Mouse (Mus musculus): ENCODE measurements around the gene Tent4a.
"Not testable (repeated sequence)": the region's sequence is repeated elsewhere in the genome, so short reads cannot be mapped to it uniquely, and the experiment has no call there.

Gene Tent4a

DNA sequence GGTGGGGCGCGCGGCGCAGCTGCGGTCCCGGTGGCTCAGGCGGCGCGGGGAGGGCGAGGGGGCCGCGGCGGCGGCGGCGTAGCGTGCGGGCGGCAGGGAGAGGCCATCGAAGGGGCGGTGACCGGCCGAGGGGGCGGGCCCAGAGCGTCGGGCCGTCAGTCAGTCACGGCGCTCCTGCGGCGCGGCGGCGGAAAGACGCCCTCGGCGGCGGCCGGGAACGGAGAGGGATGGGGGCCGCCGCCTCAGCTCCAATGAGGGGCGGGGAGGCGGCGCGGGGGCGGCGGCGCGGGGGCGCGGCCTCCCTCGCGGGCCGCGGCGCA, at the start of gene Tent4a:
Tent4a (minus strand) TSS at position 284 of the 320 bp plus-strand sequence.
- DNase-seq = no peak

DNA sequence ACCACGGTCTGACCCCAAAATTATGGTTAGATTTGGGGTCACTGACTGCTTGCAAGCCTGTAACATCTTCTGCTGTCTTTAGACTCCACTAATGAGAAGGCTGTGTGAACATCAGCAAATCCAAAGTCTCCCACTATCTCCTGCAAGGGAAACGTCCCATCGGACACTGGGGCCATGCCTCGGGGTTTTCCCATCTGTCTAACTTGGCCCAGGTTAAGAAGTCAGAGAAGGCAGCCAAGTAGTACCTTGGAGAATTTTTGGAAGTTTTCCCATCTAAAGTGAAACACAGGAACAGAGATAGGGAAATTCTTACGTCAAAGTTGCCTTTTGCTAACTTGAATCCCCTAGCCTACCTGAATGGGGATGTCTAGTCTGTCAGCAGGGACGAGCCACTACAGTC, 49.2 kb upstream of the Tent4a start:
- DNase-seq = no peak

GRCm38 (mm10) chr13:69582411-69582810, 48.0 kb upstream of the Tent4a start:
- DNase-seq = no peak

DNA sequence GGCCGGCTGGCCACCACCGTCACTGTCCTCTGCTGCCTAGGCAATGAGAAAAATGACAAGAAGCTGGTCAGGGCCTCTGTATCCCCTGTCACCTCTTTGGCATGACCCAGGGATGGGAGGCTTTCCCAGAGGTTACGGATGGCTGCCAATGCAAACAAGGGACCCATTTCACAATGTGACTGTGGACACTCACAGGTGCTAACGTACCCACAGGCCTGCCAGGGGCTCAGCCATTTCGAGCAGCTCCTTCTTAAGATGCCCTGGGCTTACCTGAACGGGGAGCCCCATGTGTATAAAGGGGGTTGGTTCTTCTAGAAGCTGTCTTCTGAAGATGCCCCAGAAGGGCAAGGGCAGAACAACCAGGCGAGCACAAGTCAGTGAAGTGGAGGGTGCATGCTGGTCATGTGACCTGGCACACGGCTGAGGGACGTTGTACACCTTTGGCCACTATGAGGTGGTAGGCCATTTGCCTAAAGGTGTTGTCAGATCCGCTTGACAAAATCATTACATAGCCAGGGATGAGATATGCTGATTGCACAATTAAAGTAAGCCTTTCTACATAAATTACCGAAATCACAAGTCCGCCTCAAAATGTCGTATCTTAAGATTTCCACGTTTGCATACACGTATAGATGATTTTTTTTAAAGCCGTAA, 42.9 kb upstream of the Tent4a start:
- no peak for DNase-seq

DNA sequence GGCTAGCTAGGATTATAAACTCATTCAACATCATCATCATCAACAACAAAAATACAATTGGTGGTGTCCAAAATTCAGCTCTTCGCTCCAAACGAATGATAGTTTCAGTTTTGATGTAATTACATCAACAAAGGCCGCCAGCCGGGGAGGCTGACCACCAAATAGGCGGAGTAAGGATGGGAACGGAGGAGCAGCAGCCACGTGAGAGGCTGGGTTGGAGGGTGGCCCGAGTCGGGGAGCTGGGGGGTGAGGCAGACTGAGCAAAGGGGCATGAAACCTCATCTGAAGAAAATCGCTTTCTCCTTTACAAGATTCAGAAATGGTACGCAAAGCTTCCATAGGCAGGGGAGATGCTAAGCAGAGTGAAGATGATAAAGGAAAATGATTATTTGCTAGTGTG, 42.3 kb upstream of the Tent4a start:
- DNase-seq = peak; percentile 22 to 31

DNA sequence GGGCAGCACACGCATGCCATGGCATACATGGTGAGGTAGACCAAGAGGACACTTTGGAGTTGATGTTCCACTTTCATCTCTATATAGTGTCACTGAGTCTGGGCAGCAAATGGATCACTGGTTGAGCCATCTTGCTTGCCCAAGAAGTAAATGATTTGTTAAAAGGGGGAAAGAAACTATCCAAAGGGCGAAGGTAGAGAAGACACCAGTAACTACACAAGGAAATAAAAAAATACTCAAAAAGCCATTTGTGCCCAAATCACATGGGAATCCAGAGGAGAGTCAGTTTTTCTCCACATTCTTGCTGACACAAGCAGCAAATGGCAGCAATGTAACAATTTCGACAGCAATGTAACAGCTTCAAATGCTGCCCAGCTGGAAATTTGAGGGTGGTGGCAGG, 38.2 kb upstream of the Tent4a start:
- DNase-seq = no peak

DNA sequence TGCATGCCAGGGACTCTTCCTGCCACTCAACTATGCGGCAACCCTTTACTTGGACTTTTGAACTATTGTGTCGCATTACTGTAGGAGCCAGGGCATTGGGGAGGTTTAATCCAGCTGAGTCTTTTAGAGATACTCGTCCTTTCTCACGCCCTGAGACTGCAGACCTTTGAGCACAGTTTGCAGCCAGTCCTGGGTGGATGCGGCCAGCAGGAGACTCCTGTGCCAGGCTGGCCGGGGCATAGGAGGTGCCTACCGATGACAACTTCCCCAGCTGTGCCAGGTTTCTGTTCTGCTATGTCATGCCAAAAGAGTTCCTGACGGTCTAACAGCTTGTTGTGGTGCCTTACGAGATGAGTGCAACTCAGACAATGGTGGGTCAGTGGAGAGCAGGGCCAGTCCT, 34.8 kb upstream of the Tent4a start:
- no peak for DNase-seq

DNA sequence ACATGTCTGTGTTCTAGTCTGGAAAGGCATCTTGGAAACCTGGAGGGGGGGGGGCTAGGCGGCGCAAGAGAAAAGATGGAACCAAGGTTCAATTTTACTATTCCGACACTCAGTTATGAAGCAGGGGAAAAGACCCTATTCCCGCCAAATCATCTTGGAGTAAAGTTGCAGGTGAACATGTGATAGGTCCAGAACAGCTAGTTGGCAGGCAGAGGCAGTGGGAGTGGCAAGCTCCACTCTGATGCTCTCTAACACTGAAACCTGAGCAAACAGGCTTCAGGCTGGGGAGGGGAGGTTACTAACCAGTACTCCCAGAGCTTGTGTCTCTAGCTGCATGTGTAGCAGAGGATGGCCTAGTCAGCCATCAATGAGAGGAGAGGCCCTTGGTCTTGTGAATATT, 31.0 kb upstream of the Tent4a start:
- not testable (repeated sequence) for DNase-seq

DNA sequence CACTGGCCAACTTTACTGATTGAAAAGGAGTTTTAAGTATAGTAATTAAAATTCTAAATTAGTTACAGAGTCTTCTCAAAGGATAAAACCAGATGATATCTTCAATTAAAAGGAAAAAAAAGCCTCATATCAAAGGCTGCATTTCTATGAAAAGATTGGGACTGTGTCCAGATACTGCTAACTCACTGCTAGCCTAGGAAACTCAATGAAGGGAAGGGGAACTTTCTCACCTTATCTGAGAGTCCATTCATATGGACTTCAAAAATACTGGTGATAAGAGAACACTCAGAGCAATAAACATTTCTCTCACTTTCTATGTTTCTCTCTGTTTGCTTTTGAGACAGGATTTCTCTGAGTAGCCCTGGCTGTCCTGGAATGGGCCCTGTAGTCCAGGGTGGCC, 30.2 kb upstream of the Tent4a start:
- DNase-seq = no peak

DNA sequence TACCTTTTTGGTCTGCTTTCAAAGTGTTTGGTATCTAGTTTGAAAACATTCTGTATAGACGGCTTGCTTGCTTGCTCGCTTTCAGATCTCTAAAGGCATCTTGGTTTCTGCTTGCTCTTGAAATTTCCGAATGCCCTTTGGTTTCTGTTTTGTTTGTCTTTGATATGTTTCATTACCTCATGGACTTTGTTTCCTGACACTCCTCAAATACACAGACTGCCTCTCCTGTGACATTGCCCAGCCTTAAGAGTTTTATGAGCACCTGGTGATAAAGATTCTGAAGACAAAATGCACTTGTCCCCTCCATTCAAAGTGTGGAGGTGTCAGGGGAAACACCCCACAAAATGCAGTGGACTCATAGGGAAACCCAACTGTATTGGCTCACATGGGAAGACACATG, 29.5 kb upstream of the Tent4a start:
- no peak for DNase-seq

- DNase-seq = no peak
These were observed 28.5 kb upstream of the Tent4a start for GRCm38 (mm10) chr13:69562654-69563574.

DNA sequence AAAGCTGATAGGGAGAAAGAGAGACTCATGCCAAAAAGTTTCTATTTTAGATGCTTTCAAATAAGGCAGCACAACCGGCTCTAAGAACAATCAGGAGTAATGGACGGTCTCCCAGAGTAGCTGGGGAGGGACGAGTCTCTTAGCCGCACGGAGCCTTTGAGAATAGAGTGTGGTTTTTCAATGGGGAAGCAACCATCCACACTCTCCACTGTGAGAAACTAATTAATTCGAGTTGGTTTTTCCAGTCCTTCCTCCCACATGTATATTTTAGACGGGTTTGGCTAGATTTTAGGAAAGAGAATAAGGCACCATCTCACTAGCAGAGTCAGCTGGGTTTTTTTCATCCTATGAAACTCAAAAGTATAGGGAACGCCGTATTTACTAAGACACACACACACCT, 27.6 kb upstream of the Tent4a start:
- DNase-seq = no peak

DNA sequence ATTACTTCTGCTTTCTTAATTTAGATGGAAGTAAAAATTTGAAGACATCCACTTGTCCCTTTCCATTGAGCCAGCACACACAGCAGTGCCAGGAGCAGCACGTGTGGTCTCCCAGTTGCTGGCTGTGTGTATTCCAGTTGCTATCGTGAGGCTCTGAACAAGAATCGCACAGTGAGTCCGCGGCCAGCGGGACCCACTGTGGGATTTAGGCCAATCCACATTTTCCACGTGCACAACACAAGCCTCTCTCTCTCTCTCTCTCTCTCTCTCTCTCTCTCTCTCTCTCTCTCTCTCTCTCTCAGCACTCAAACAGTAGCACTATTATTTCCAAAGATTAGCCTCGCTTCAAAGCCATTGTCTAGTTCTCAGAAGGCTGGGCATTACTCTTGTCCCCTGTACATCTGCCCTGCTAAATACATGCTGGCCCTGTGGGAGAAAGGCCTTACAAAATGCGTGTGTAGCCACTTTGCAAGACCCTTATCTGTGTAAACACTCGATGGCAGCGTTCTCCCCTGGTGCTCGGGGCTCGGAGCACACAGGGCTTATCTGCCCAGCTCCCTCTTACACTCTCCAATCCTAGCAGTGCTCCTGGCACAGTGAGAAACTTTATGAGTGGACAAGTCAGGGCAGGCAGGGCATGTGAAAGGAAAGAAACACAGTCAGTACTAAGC, 25.0 kb upstream of the Tent4a start:
- DNase-seq = no peak

DNA sequence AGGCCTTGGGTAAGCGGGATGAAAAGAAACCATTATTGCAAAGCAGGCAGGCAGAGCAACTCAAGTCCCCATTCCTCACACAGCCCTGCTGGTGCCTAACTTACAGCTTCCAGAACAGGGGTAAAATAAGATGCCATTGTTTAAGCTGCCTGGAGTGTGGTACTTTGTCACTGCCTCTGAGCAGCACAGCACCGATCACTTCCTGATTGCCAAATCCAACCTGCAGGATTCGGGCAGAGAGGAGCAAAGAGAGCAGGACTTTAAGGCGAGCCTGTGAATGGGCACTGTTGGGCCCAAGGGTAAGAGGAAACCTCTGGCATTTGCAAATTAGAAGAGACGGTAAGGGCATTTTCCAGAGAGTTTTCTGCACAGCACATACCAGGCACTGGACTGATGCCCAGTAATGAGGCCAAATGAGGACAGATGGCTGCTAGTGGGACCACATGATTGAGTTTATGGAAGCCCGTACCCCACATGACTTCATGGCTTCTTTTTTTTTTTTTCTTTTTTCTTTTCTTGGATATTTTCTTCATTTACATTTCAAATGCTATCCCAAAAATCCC, 23.8 kb upstream of the Tent4a start:
- DNase-seq = no peak

GRCm38 (mm10) chr13:69556728-69557127, 22.3 kb upstream of the Tent4a start:
- peak in 1 of 2 experiments; percentile 35 for DNase-seq

GRCm38 (mm10) chr13:69555957-69556482, 21.6 kb upstream of the Tent4a start:
- no peak for DNase-seq

GRCm38 (mm10) chr13:69555045-69555444, 20.6 kb upstream of the Tent4a start:
- DNase-seq = no peak

GRCm38 (mm10) chr13:69554255-69554654, 19.8 kb upstream of the Tent4a start:
- no peak for DNase-seq

GRCm38 (mm10) chr13:69553024-69553423, 18.6 kb upstream of the Tent4a start:
- DNase-seq = peak; percentile 60 to 65

DNA sequence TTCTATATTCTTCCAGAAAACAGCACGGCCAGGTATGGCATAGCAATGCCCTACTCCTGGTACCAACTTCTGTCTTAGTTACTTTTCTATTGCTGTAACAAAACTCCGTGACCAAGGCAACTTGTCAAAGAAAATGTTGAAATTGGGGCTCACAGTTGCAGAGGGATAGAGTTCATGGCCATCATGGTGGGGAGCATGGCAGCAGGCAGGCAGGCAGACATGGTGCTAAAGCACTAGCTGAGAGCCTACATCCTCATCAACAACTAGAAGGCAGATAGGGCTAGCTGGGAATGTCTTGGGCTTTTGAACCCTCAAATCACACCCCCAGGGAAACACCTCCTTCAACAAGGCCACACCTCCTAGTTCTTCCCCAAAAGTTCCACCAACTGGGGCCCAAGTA, 16.4 kb upstream of the Tent4a start:
- DNase-seq = no peak

DNA sequence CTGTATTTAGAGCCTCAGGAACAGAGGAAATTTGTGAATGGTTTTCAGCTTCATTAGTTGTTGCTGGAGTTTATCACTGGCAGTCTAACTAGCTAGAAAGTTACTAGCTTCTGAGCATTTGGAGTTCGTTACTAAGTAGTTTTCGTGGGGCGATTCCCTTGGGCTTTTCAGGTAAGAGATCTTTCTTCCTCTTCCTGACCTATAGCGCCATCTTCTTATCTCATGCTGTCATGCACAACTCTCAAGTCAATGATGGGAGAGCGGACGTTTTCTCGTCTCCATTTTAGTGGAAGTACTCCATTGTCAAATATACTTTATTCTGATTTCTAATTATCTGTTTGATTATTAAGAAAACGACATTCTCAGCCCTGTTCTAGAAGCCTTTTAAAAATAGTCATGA, 15.6 kb upstream of the Tent4a start:
- DNase-seq = no peak

- DNase-seq = no peak
These were observed 13.2 kb upstream of the Tent4a start for GRCm38 (mm10) chr13:69547488-69548180.

- DNase-seq = peak; percentile 77 to 81
These were observed 10.6 kb upstream of the Tent4a start for GRCm38 (mm10) chr13:69545019-69545418.
